Mouse (Mus musculus) hindbrain, embryonic 16.5 days (tissue): ENCODE measurements around the gene Stat1. TPM values are rescaled to one million over a fixed set of nuclear protein-coding genes. Genes with fewer than 3 reads are reported as not detected.

Experiments
- ATAC-seq: fragments of 200-750 bp; cut with Nextera tagmentation; 2 replicates; pipeline ENCODE4 v1.8.0; 2017; ENCODE audit warnings: moderate TSS enrichment, moderate library complexity
- H3K27ac ChIP-seq: fragments of 300-500 bp; sonication (generic); 2 replicates; pipeline ENCODE4 v1.5.1; 2014; ENCODE audit warnings: low read depth, mild to moderate bottlenecking, control low read depth, low read length, moderate library complexity
- H3K27me3 ChIP-seq: fragments of 300-500 bp; sonication (generic); replicated peaks from 2 replicates; pipeline ENCODE4 v1.6.1; 2014; ENCODE audit warnings: low read length; ENCODE audit not compliant: control insufficient read depth, insufficient read depth
- H3K36me3 ChIP-seq: fragments of 300-500 bp; sonication (generic); 2 replicates; pipeline ENCODE4 v1.6.1; 2014; ENCODE audit warnings: mild to moderate bottlenecking, low read length, moderate library complexity, mixed read lengths; ENCODE audit not compliant: control insufficient read depth, insufficient read depth
- H3K4me1 ChIP-seq: fragments of 300-500 bp; sonication (generic); 2 replicates; pipeline ENCODE4 v1.6.1; 2014; ENCODE audit warnings: low read depth, low read length; ENCODE audit not compliant: control insufficient read depth, insufficient read depth
- H3K4me2 ChIP-seq: fragments of 300-500 bp; sonication (generic); 2 replicates; pipeline ENCODE4 v1.6.1; 2014; ENCODE audit warnings: mild to moderate bottlenecking, low read length, control low read depth, moderate library complexity
- H3K4me3 ChIP-seq: fragments of 300-500 bp; sonication (generic); 2 replicates; pipeline ENCODE4 v1.5.1; 2014; ENCODE audit warnings: mild to moderate bottlenecking, low read length, control low read depth, moderate library complexity
- H3K9ac ChIP-seq: fragments of 300-500 bp; sonication (generic); 2 replicates; pipeline ENCODE4 v1.6.1; 2014; ENCODE audit warnings: low read depth, mild to moderate bottlenecking, control low read depth, low read length, moderate library complexity
- H3K9me3 ChIP-seq: fragments of 300-500 bp; sonication (generic); 2 replicates; pipeline ENCODE4 v1.6.1; 2014; ENCODE audit warnings: mild to moderate bottlenecking, low read length, moderate library complexity; ENCODE audit not compliant: control insufficient read depth
- WGBS: fragments of 180-500 bp; shearing (Covaris S2); extraction: QIAGEN DNeasy Blood & Tissue Kit; methylation state at CpG from one replicate; pipeline ENCODE4 v1.1.7; 2014; 5-methylcytosine and 5-hydroxymethylcytosine counted together
- polyA plus RNA-seq: library from polyadenylated mRNA; unstranded; fragments of >200 nt; fragmentation: Nextera tagmentation; extraction: Ambion mirVana; gene quantifications from 2 replicates; pipeline ENCODE4 v1.2.1, GENCODE M21; 2015

The Stat1 gene
- polyA plus RNA-seq, 1 experiment from 2014 or later = 13.8 TPM

DNA sequence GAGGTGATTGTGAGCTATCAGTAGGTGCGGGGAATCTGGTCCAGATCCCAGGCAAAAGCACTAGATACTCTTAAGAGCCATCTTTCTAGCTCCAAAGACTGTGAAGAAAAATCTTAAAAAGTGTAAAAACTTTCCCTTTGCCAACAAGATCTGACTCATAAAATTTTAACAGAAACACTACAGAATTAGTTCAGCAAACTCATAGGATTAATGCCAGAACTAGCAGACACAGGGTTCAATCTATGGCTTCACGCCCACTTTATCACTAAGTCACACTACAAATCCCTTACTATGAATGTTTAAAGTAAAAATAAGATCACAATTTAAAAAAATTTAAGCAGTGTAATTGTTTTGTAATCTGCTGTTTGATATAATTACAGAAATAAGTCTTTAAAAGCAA is 63.8 kb downstream of the Stat1 start:
- H3K27me3 ChIP-seq = no peaks in the 10 kb centered on the region
- no peak for ATAC-seq
- H3K9ac ChIP-seq = no peak overlapping the region
- H3K4me3 ChIP-seq = no peak overlapping the region
- no peaks in the 10 kb centered on the region for H3K9me3 ChIP-seq
- no peaks in the 10 kb centered on the region for H3K36me3 ChIP-seq
- H3K4me2 ChIP-seq = no peak overlapping the region
- H3K27ac ChIP-seq = no peak overlapping the region
- WGBS = 96% methylated on average over 2 of the region's 2 CpGs
- H3K4me1 ChIP-seq = no peaks in the 10 kb centered on the region

Other genes with a start within 250 kb of the Stat1 start
- 43.2 and 53.8 TPM in 2 replicates for gene Myo1b, start 203.4 kb upstream of the Stat1 start, polyA plus RNA-seq
- 0.31 and 0.82 TPM in 2 replicates for gene Stat4, start 132.3 kb upstream of the Stat1 start, polyA plus RNA-seq
- gene Gls, start 113.8 kb downstream of the Stat1 start, polyA plus RNA-seq = 27.0 and 28.2 TPM in 2 replicates